Mouse (Mus musculus): ENCODE data around the gene 1810037I17Rik.

The 1810037I17Rik gene

GRCm38 (mm10) chr3:122924009-122924914 is at the start of gene 1810037I17Rik:
Gene 1810037I17Rik, plus strand, starts transcription at chr3:122924203.
- peak; percentile 96 for DNase-seq

GRCm38 (mm10) chr3:122876870-122877269 is 47.1 kb upstream of the 1810037I17Rik start:
- no peak for DNase-seq

- no peak for DNase-seq
Observed at GRCm38 (mm10) chr3:122877543-122877942, 46.5 kb upstream of the 1810037I17Rik start.

- no peak for DNase-seq
Observed at GRCm38 (mm10) chr3:122878705-122879315, 45.2 kb upstream of the 1810037I17Rik start.

GRCm38 (mm10) chr3:122887505-122888301 is 36.3 kb upstream of the 1810037I17Rik start:
- no peak for DNase-seq

GRCm38 (mm10) chr3:122888371-122888819 is 35.6 kb upstream of the 1810037I17Rik start:
- no peak for DNase-seq

DNA sequence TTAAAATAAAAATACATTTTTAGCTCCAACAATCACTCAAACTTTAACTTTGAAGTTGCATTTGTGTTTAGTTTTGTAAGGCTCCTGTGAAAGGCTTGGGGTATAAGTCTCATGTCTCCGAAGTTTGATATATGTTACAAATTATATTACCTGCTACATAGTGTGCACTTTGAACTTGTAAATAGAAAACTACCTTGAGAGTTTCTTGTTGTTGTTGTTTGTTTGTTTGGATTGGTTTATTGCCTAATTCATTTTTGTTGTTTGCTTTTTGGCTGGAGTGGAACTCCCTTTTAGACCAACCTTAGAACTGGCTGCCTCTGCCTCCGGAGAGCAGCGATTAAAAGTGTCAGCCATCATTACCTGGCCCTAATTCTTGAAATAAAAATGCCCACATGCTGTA is 29.2 kb upstream of the 1810037I17Rik start, which contains the start of gene Fabp2:
Gene Fabp2 (plus strand): TSS at position 301 of the 400 bp plus-strand sequence.
- no peak for DNase-seq

DNA sequence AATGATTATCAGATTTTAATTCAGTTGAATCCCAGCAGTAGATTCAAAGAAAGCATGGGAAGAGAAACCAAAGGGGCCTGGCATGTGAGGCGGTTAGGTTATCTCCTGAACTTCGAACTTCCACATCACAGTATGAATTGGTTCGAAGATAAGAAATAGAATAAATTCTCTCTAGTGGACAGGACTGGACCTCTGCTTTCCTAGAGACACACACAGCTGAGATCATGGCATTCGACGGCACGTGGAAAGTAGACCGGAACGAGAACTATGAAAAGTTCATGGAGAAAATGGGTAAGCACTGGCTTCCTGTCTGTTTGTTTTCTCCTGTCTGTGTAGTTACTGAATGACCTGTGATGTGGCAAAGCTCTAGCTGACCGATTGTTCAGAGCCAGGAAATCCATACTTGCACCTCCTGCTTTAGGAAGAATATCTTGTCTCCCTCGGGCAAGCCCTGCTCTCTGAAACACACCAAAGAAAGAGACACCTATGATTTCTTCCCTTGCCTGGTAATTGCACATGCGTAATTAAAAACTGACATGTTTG is 28.7 kb upstream of the 1810037I17Rik start:
- no peak for DNase-seq

DNA sequence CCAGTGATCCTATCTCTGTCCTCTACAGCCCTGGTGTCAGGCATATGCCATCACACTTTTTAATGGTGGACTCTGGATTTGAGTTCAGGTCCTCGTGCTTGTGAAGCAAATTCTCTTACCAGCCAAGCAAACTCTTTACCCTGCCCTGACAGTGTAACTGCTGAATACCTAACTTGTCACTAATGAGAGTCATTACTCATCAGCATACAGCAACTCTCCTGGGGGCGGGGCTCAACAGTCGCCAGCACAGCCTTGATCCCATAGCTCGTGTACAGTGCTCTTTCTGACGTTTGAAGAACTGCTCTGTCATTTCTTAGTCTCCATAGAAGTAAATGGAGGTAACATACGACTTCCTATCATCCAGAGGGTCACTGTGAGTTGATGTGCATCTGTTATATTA is 25.7 kb upstream of the 1810037I17Rik start:
- no peak for DNase-seq

DNA sequence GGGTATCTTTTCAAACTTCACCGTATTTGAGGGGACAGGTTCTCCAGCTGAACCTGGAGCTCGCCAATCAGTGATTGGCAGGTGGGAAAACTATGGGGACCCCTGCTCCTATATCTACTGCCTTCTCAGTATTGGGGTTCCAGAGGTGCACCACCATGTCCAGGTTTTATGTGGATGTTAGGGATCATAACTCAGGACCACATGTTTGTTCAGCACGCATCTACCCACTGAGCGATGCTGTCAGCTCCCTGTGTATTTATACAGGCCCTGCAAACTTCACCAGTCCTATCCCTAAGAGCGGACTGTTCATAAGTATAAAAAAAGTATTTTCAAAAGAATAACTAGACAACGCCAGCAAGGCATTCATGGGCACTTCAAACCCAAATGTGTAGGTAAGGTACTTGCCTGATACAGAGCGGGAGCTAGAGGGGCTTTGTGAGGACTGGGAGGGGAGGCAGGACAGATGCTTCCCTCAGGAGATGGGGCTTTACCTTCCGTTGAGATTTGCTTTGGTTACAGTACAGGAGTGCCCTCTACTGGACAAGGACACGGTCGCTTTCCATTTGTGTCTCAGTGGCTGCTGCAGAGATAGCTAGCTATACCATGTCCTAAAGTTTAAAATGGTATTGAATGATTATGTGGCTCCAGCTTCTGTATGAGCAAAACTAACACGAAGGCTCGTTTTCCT is 20.1 kb upstream of the 1810037I17Rik start:
- DNase-seq, result no peak

DNA sequence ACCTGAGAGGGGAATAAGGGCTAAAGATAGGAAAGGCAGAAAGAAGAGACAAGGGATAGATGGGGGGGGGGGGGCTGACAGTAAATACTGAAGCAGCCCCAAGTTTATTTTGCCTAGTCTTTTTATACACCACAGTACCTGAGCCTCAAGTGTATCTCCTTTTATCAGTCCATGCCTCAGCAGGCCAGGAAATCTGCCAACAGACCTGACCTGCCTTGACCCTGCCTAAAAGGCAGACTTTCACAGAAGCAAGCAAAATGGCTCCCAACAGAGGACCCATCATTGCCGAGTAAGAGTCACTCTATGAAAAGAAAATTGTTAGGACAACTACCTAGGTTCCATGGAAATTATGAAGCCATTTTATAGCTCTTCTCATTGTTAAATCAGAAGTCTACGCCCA is 16.2 kb upstream of the 1810037I17Rik start:
- DNase-seq, result no peak

- no peak for DNase-seq
Observed at GRCm38 (mm10) chr3:122915493-122915892, 8.5 kb upstream of the 1810037I17Rik start.

- no peak for DNase-seq
Observed at GRCm38 (mm10) chr3:122916191-122916680, 7.8 kb upstream of the 1810037I17Rik start.

DNA sequence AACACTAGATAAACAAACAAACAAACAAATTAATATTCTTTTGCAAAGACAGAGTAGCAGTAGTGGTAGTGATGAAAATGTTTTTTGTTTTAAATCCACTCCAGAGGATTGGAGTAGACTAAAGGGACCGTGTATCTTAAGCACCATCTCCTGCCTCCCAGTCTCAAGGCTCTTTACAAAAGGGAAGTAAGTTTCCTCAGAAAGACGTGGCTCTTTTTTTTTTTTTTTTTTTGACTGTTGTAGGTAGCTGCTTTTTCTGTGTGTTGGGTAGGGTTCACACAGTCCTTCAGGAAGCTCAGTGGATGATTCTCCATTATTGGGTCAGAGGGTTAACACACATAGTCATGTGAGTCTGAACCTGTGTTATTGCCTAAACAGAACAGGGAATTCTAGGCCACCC is 5.3 kb upstream of the 1810037I17Rik start:
- DNase-seq, result no peak

- DNase-seq, result no peak
Observed at GRCm38 (mm10) chr3:122919260-122919659, 4.7 kb upstream of the 1810037I17Rik start, which contains the start of gene Gm10959. Gene Gm10959, minus strand, starts transcription at chr3:122919360.

DNA sequence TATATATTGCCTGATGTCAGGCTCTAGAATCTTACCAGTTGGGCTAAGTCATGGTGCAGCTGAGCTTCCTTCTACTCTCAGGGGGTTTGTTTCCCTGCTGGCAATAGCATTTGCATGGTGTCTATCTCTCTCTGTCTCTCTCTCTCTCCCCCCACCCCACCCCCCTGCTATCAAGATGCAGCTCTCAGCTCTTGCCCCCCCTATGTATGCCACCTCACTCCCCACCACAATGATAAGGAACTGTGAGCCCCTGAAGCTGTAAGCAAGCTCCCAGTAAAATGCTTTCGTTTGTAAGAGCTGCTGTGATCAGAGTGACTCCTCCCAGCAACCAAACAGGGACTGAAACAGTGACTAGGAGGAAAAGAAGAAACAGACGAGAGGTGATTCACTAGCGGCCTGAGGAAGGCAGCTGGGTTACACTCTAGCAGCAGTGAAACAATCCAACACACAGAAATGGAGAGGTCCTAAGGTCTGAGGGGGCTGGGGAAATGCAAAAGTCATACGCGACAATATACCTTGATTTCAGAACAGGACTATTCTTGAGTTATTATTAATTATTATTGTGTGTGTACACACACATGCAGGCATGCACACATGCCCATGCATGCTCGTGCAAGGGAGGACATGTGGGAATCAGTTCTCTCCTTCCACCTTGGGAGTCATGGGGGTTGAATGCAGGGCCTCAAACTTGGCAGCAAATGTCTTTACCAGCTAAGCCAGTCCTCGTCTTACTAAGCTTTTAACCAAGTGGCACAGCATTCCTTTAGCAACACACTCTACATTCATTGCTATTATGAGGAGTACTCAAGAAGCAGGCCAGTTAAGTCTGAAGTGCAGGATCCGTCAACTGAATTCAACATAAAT is 3.2 kb upstream of the 1810037I17Rik start:
- DNase-seq, result no peak

DNA sequence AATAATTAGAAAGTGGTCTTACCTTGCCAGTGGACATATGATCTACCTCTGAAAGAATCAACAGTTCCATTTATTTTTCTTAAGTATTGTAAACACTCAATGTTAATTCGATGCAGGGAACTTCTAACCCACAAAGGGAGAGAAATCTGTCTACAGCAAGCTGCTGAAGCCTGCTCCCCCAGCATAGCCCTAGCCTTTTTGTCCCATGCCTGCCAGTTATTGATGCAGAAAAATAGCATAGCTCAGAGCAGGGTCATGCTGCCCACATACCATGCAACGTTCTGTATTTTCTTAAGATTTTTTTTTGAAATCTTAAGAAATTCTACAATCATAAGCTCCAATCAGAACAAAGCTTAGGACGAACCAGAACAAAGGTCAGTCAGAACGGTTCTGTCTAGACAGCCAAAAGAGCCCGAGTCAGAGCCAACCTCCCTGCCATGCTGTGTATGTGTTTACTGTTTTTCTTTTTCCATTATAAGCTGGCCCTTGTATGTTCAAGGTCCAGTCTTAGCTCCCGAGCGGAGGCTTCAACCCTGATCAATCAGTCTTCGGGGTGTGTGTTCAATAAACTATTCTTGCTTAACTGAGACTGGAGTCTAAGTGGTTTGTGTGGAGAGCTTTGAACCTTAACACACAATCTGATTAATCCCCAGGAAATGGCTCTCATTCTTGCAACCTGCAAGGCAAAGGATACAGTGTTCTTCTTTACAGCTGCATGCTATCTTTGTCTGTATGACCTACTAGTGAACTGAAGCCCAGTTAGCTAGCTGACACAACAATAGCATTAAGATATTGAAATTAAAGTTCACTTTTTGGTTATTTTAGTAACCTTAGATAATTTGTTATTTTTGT is 2.1 kb upstream of the 1810037I17Rik start:
- DNase-seq, result no peak

- DNase-seq, result no peak
Observed at GRCm38 (mm10) chr3:122923147-122923546, 856 bp upstream of the 1810037I17Rik start.

- DNase-seq, result no peak
Observed at GRCm38 (mm10) chr3:122929723-122930122, 5.7 kb downstream of the 1810037I17Rik start.

- DNase-seq, result no peak
Observed at GRCm38 (mm10) chr3:122932466-122932865, 8.5 kb downstream of the 1810037I17Rik start.
